8 mouse cellular contexts compared by ENCODE assay signal in genomic region chr12:109449421-109450411, GRCm38 (mm10). TPM values are rescaled to one million over a fixed set of nuclear protein-coding genes. Genes with fewer than 3 reads are reported as not detected.
A peak's percentile ranks its signal among the peaks of the same experiment; 100 is the strongest.
DNase-seq lines count a peak whose midpoint lies in the region; ATAC-seq lines count a peak whose summit lies in the region.

No protein-coding gene starts in this region.

- ATAC-seq in liver, embryonic 11.5 days (replicated peaks; ENCODE audit: low FRiP score): no peak; the same call in 1 of the 2 replicates
- ATAC-seq in forebrain, embryonic 13.5 days: peak; percentile 48; the same call in 1 of the 2 replicates
- peak; percentile 52; the same call in 1 of the 2 replicates for ATAC-seq in limb, embryonic 15.5 days (ENCODE audit: insufficient number of reproducible peaks, low FRiP score, low TSS enrichment, low read depth)
- ATAC-seq in stomach, embryonic 14.5 days (ENCODE audit: insufficient number of reproducible peaks, insufficient read depth, low FRiP score, low read depth): no peak; the same call in 1 of the 2 replicates

- peaks cover 54% of the 10 kb centered on the region for H3K27me3 ChIP-seq in liver, embryonic 11.5 days (replicated peaks; ENCODE audit: control insufficient read depth, insufficient read depth, low read length)
- peaks cover 63% of the 10 kb centered on the region for H3K27me3 ChIP-seq in forebrain, embryonic 13.5 days
- peaks cover 35% of the 10 kb centered on the region for H3K27me3 ChIP-seq in limb, embryonic 15.5 days
- H3K27me3 ChIP-seq in stomach, embryonic 14.5 days (ENCODE audit: control insufficient read depth, insufficient read depth, low read length): no peaks in the 10 kb centered on the region

- peak overlapping the region; percentile 46 for H3K9ac ChIP-seq in liver, embryonic 11.5 days (ENCODE audit: low read depth, low read length)
- H3K9ac ChIP-seq in forebrain, embryonic 13.5 days: peak overlapping the region; percentile 61
- 0 out of 2 replicates have a peak overlapping the region, but pooled peaks have one; percentile 18 for H3K9ac ChIP-seq in limb, embryonic 15.5 days
- no peak overlapping the region; the same call in 1 of the 2 replicates for H3K9ac ChIP-seq in stomach, embryonic 14.5 days (replicated peaks; ENCODE audit: low read depth, low read length)

- no peaks in the 10 kb centered on the region for H3K36me3 ChIP-seq in liver, embryonic 11.5 days (ENCODE audit: control insufficient read depth, insufficient read depth, low read length)
- no peaks in the 10 kb centered on the region for H3K36me3 ChIP-seq in forebrain, embryonic 13.5 days (ENCODE audit: poor library complexity, severe bottlenecking)
- H3K36me3 ChIP-seq in limb, embryonic 15.5 days: no peaks in the 10 kb centered on the region
- no peaks in the 10 kb centered on the region for H3K36me3 ChIP-seq in stomach, embryonic 14.5 days (ENCODE audit: control insufficient read depth, insufficient read depth, low read length)

- peak overlapping the region; percentile 15; the same call in 1 of the 2 replicates for H3K4me3 ChIP-seq in liver, embryonic 11.5 days (ENCODE audit: low read depth, low read length)
- peak overlapping the region; percentile 33 for H3K4me3 ChIP-seq in forebrain, embryonic 13.5 days
- H3K4me3 ChIP-seq in limb, embryonic 15.5 days: peak overlapping the region; percentile 25
- peak overlapping the region; percentile 12 for H3K4me3 ChIP-seq in stomach, embryonic 14.5 days (ENCODE audit: low read depth, low read length)

- H3K4me2 ChIP-seq in liver, embryonic 11.5 days: peak overlapping the region; percentile 61
- peak overlapping the region; percentile 69 for H3K4me2 ChIP-seq in forebrain, embryonic 13.5 days
- peak overlapping the region; percentile 53 for H3K4me2 ChIP-seq in limb, embryonic 15.5 days
- H3K4me2 ChIP-seq in stomach, embryonic 14.5 days (replicated peaks; ENCODE audit: low read depth, low read length): peak overlapping the region; percentile 56

- no peaks in the 10 kb centered on the region for H3K9me3 ChIP-seq in liver, embryonic 11.5 days (ENCODE audit: control insufficient read depth, low read length)
- no peaks in the 10 kb centered on the region for H3K9me3 ChIP-seq in forebrain, embryonic 13.5 days (replicated peaks)
- H3K9me3 ChIP-seq in limb, embryonic 15.5 days: no peaks in the 10 kb centered on the region
- H3K9me3 ChIP-seq in stomach, embryonic 14.5 days (ENCODE audit: control insufficient read depth, low read depth, low read length): no peaks in the 10 kb centered on the region

- peaks cover 22% of the 10 kb centered on the region for H3K4me1 ChIP-seq in liver, embryonic 11.5 days (replicated peaks; ENCODE audit: control insufficient read depth, insufficient read depth, low read length)
- H3K4me1 ChIP-seq in forebrain, embryonic 13.5 days: peaks cover 62% of the 10 kb centered on the region
- peaks cover 69% of the 10 kb centered on the region for H3K4me1 ChIP-seq in limb, embryonic 15.5 days
- H3K4me1 ChIP-seq in stomach, embryonic 14.5 days (ENCODE audit: control insufficient read depth, insufficient read depth, low read length): peaks cover 45% of the 10 kb centered on the region

- peak overlapping the region; percentile 76 for H3K27ac ChIP-seq in liver, embryonic 11.5 days (ENCODE audit: low read depth, low read length)
- H3K27ac ChIP-seq in forebrain, embryonic 13.5 days: peak overlapping the region; percentile 22
- peak overlapping the region; percentile 73 for H3K27ac ChIP-seq in limb, embryonic 15.5 days
- peak overlapping the region; percentile 80 for H3K27ac ChIP-seq in stomach, embryonic 14.5 days (ENCODE audit: low read length)

- intact Hi-C loops in left cerebral cortex, postnatal 25 days (cut with DNase I): loop anchor here (5.0 to 10.0 kb wide), 2 partner anchors 78 to 595 kb away; no protein-coding TSS in a partner anchor

- no peak for DNase-seq in liver, embryonic 11.5 days (ENCODE audit: low spot score)
- DNase-seq in liver: no peak
- DNase-seq in cerebellum, postnatal 25 days: no peak
- no peak for DNase-seq in left cerebral cortex, postnatal 25 days (ENCODE audit: low spot score in 2 of 2)
- no peak for DNase-seq in right cerebral cortex, postnatal 36 days (ENCODE audit: low spot score in 2 of 2)

- 3% methylated on average over 29 of the region's 30 CpGs for WGBS in liver, embryonic 11.5 days
- under 1% methylated on average over 30 of the region's 30 CpGs for WGBS in forebrain, embryonic 13.5 days
- WGBS in limb, embryonic 15.5 days: under 1% methylated on average over 29 of the region's 30 CpGs
- WGBS in stomach, embryonic 14.5 days: 1% methylated on average over 29 of the region's 30 CpGs

RNA-seq across cellular contexts. Expression of gene Dlk1, which starts 2.9 kb away (rescaled TPM):
- polyA plus RNA-seq in liver, embryonic 11.5 days (2014; fragmentation: Nextera tagmentation; extraction: Ambion mirVana): 744 and 770 TPM in 2 replicates
- 69.3 and 118 TPM in 2 replicates for polyA plus RNA-seq in forebrain, embryonic 13.5 days (2015; fragmentation: Nextera tagmentation; extraction: Ambion mirVana)
- polyA plus RNA-seq in limb, embryonic 15.5 days (2015; fragmentation: Nextera tagmentation; extraction: Ambion mirVana): 599 and 855 TPM in 2 replicates
- polyA plus RNA-seq in stomach, embryonic 14.5 days (2014; fragmentation: Nextera tagmentation; extraction: Ambion mirVana): 477 and 553 TPM in 2 replicates
- 10 to 100 TPM in 1 of 2 experiments, 1 to 10 TPM in 1; 5.7 to 13.4 TPM for total RNA-seq in left cerebral cortex, postnatal 25 days (2021)

Comparison
In these comparisons a context has a peak if more than half of its experiments do, and no peak if none do; other contexts are left out.
1. ATAC-seq: peak in forebrain, embryonic 13.5 days (single experiment) and limb, embryonic 15.5 days (single experiment); none in liver, embryonic 11.5 days (single experiment) and stomach, embryonic 14.5 days (single experiment).
2. H3K27ac ChIP-seq: peak in every context shown above with its lines; median percentile 80 in stomach, embryonic 14.5 days; 76 in liver, embryonic 11.5 days; 73 in limb, embryonic 15.5 days; 22 in forebrain, embryonic 13.5 days.
3. Peak in every context shown above with its lines, with median percentiles within 50 percentile points of each other: H3K4me2 ChIP-seq and H3K4me3 ChIP-seq.